ENCODE assay signal across 9 mouse cellular contexts in the genomic region with DNA sequence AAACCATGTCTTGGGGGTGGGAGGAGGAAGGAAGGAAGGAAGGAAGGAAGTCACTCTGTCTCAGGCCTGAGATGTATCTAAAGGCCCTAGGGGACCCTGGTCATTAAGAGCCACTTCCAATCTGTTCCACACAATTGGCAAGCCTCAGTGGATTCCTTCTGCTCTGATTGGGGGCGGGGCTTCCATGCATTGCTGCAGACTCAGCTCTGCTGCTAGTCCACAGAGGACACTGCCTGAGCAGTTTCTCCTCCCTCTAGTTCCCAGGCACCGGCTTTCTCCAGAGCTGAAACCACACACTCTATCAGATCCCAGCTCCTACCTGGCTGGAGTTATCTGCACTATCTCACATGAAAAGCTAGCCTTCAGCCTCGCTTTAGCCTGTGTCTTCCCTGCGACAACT. TPM values are rescaled to one million over a fixed set of nuclear protein-coding genes. Genes with fewer than 3 reads are reported as not detected.
A peak's percentile ranks its signal among the peaks of the same experiment; 100 is the strongest.
DNase-seq lines count a peak whose midpoint lies in the region; ATAC-seq lines count a peak whose summit lies in the region.
"Had no signal": no experiment of that assay in that cellular context is flagged by ENCODE, and none has a peak within 500 bp of the region (broad histone marks: within the 10 kb centered on the region; RNA-seq: fewer than 3 reads in every experiment).

No protein-coding gene starts in this region.

- H3K9me3 ChIP-seq in kidney, embryonic 15.5 days (replicated peaks): no peaks in the 10 kb centered on the region

- no peak overlapping the region for H3K4me3 ChIP-seq in kidney, embryonic 15.5 days (replicated peaks)

- peaks cover 9% of the 10 kb centered on the region; the same call in 1 of the 2 replicates for H3K36me3 ChIP-seq in kidney, embryonic 15.5 days

- H3K4me2 ChIP-seq in kidney, embryonic 15.5 days: peak overlapping the region; percentile 31

- peak; percentile 25 for DNase-seq in gastrocnemius, postnatal 14 days
- DNase-seq in gastrocnemius, adult 18-20 months (ENCODE audit: low spot score): no peak
- peak; percentile 49 for DNase-seq in testis, postnatal 10 days (ENCODE audit: low spot score)
- no peak for DNase-seq in testis, postnatal 14 days (ENCODE audit: low spot score)
- DNase-seq in yolk sac, embryonic 10.5 days (ENCODE audit: low spot score): peak; percentile 46
- no peak for DNase-seq in thymus, adult 18-20 months
- no peak for DNase-seq in T-cell, adult 2 months (ENCODE audit: low spot score)
- DNase-seq: right cerebral cortex, adult 18-20 months had no signal

- peaks cover 18% of the 10 kb centered on the region for H3K4me1 ChIP-seq in kidney, embryonic 15.5 days

- intact Hi-C loops in gastrocnemius, postnatal 14 days (cut with DNase I; ENCODE audit: low total_unique reads): no loop called here

- no peaks in the 10 kb centered on the region for H3K27me3 ChIP-seq in kidney, embryonic 15.5 days

- 55% methylated on average over 4 of the region's 4 CpGs for WGBS in kidney, embryonic 15.5 days

- no peak overlapping the region for H3K9ac ChIP-seq in kidney, embryonic 15.5 days

- peak; percentile 80 for ATAC-seq in kidney, embryonic 15.5 days (replicated peaks; ENCODE audit: low FRiP score)

- H3K27ac ChIP-seq in kidney, embryonic 15.5 days: 0 out of 2 replicates have a peak overlapping the region, but pooled peaks have one; percentile 24

RNA-seq across cellular contexts. Expression of gene D630045J12Rik, which starts 21.8 kb away (rescaled TPM):
- 1 to 10 TPM; 1.0 to 1.5 TPM for total RNA-seq in gastrocnemius, postnatal 14 days (2021)
- under 1 TPM; 0.21 to 0.23 TPM for total RNA-seq in gastrocnemius, adult 18-20 months (2021)
- 6.7 and 7.8 TPM in 2 replicates for polyA plus RNA-seq in kidney, embryonic 15.5 days (2015; fragmentation: Nextera tagmentation; extraction: Ambion mirVana)

Comparison
In these comparisons a context has a peak if more than half of its experiments do, and no peak if none do; other contexts are left out.
1. DNase-seq: peak in gastrocnemius, postnatal 14 days (single experiment), testis, postnatal 10 days (single experiment) and yolk sac, embryonic 10.5 days (single experiment); none in gastrocnemius, adult 18-20 months (single experiment), testis, postnatal 14 days (single experiment), thymus, adult 18-20 months (0 of 2) and T-cell, adult 2 months (single experiment).